Mouse (Mus musculus): ENCODE data around the gene G6pc3.

DNA sequence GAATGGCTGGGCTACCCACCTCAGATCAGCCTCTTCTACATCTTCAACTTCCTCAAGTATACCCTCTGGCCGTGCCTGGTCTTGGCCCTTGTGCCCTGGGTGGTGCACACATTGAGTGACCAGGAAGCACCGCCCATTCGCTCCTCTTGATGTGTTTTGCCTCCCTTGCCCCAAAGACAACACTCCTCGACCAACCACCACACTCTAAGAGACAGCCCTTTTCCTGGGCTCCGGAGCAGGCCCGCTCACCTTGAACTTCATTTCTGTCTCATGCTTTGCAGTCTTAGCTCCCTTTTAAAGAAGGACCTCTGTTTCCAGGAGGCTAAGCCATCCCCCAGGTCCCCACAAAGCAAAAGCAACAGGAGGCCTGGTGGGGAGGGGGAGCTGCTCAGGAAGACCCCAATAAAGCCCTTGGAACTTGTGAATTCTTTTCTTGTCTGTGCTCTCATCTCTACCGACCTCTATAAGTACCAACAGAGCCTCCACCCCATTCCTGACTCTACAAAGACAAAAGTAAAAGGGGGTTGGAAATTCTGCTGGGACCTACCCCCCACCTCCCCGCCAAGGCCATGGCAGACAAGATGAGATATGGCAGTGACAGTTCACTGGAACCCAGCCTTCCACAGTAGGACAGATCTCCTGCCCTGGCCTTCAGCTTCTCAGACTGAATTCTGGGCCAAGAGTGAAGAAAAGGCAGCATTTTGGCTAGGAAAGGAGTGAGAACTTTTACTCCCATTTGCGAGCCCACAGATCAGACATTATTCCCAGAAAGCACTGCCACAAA is 4.4 kb downstream of the G6pc3 start:
- TF ChIP-seq POLR2A (IDR thresholded peaks at IDR 0.05; ENCODE audit: insufficient read depth, low read length) = no peak
- TF ChIP-seq CTCF (IDR thresholded peaks at IDR 0.05; ENCODE audit: low read depth, low read length) = no peak
- no peak for TF ChIP-seq EP300 (IDR thresholded peaks at IDR 0.05; ENCODE audit: insufficient read depth, low read depth, low read length)

Measured in ES-Bruce4 (cell line).